Comparison of ENCODE assay signal across 9 mouse cellular contexts in the genomic region with DNA sequence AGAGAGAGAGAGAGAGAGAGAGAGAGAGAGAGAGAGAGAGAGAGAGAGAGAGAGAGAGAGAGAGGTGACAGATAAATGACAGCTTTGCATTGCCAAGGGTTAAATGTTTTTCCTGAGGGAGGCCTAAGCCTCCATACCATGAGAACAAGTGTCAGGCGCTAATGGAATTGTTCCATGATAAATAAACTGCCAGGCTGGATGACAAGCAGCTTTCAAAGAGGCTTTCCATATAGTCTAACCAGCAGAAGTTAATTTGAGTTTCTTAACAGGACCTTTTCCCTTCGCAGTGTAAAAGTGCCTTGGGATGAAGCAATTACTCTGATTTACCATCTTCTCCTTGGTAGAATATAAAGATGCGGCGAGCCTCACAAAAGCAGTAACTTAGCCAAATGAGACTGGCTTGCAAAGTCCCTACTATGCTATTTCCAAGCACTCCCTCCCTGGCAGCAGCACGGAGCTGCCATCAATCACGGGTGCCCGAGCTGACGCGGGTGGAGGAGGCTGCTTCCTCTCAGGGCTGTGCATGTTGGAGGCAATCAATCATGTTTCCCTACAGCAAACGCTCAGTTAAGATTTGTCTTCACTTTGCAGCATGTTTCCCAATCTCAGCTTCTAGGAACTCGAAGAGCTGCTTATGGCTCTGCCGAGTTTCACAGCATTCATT.
DNase-seq lines count a peak whose midpoint lies in the region; ATAC-seq lines count a peak whose summit lies in the region.
"Had no signal": no experiment of that assay in that cellular context is flagged by ENCODE, and none has a peak within 500 bp of the region (broad histone marks: within the 10 kb centered on the region; RNA-seq: fewer than 3 reads in every experiment).

No protein-coding gene starts in this region.

- no peaks in the 10 kb centered on the region for H3K9me3 ChIP-seq in kidney, embryonic 16.5 days (ENCODE audit: low read length)
- no peaks in the 10 kb centered on the region for H3K9me3 ChIP-seq in neural tube, embryonic 14.5 days (ENCODE audit: control insufficient read depth, low read length)

- H3K4me1 ChIP-seq in kidney, embryonic 16.5 days (ENCODE audit: insufficient read depth, low read length): peaks cover 27% of the 10 kb centered on the region
- peaks cover 42% of the 10 kb centered on the region for H3K4me1 ChIP-seq in neural tube, embryonic 14.5 days (ENCODE audit: control insufficient read depth, insufficient read depth, low read length)

- 5% methylated on average over 12 of the region's 12 CpGs for WGBS in kidney, embryonic 16.5 days
- 8% methylated on average over 12 of the region's 12 CpGs for WGBS in neural tube, embryonic 14.5 days

- peak overlapping the region; percentile 7; the same call in 1 of the 2 replicates for H3K4me2 ChIP-seq in kidney, embryonic 16.5 days (replicated peaks; ENCODE audit: low read depth, low read length)
- H3K4me2 ChIP-seq in neural tube, embryonic 14.5 days (ENCODE audit: low read depth, low read length): no peak overlapping the region

- H3K4me3 ChIP-seq in kidney, embryonic 16.5 days (ENCODE audit: low read length): no peak overlapping the region; the same call in 1 of the 2 replicates
- no peak overlapping the region for H3K4me3 ChIP-seq in neural tube, embryonic 14.5 days (ENCODE audit: low read depth, low read length)

- peak; percentile 29 for DNase-seq in left cerebral cortex, adult 11 months (ENCODE audit: low spot score)
- no peak for DNase-seq in left cerebral cortex, adult 18-20 months (ENCODE audit: low spot score in 2 of 2)
- DNase-seq in embryo, embryonic 11.5 days (ENCODE audit: low read depth, low spot score): peak; percentile 36
- DNase-seq in thymus, postnatal 10 days (ENCODE audit: low spot score in 2 of 2): no peak

- peak overlapping the region; percentile 17; the same call in 1 of the 2 replicates for H3K27ac ChIP-seq in kidney, embryonic 16.5 days (ENCODE audit: low read length)
- peak overlapping the region; percentile 58; the same call in 1 of the 2 replicates for H3K27ac ChIP-seq in neural tube, embryonic 14.5 days (ENCODE audit: low read depth, low read length)
- H3K27ac ChIP-seq: liver, embryonic 14.5 days had no signal

- 0 out of 2 replicates have a peak overlapping the region, but pooled peaks have one; percentile 33 for H3K9ac ChIP-seq in kidney, embryonic 16.5 days (replicated peaks; ENCODE audit: low read length)
- H3K9ac ChIP-seq in neural tube, embryonic 14.5 days (replicated peaks; ENCODE audit: low read depth, low read length): no peak overlapping the region
- H3K9ac ChIP-seq: liver, embryonic 14.5 days had no signal

- no peaks in the 10 kb centered on the region for H3K27me3 ChIP-seq in kidney, embryonic 16.5 days (ENCODE audit: insufficient read depth, low read length)
- no peaks in the 10 kb centered on the region for H3K27me3 ChIP-seq in neural tube, embryonic 14.5 days (ENCODE audit: control insufficient read depth, insufficient read depth, low read length)

- peak; percentile 69; the same call in 1 of the 2 replicates for ATAC-seq in kidney, embryonic 16.5 days (ENCODE audit: low FRiP score, low TSS enrichment)
- peak; percentile 89 for ATAC-seq in neural tube, embryonic 14.5 days (ENCODE audit: low read depth)
- ATAC-seq in CD4-positive, CD25-positive, alpha-beta regulatory T cell, adult 4 months: no peak
- ATAC-seq in granulocyte monocyte progenitor cell, adult 5-6 weeks (replicated peaks; ENCODE audit: poor library complexity, severe bottlenecking): no peak; the same call in 1 of the 2 replicates

- H3K36me3 ChIP-seq in kidney, embryonic 16.5 days (ENCODE audit: insufficient read depth, low read length): no peaks in the 10 kb centered on the region
- H3K36me3 ChIP-seq in neural tube, embryonic 14.5 days (ENCODE audit: control insufficient read depth, insufficient read depth, low read length): no peaks in the 10 kb centered on the region

Comparison
In these comparisons a context has a peak if more than half of its experiments do, and no peak if none do; other contexts are left out.
1. DNase-seq: peak in left cerebral cortex, adult 11 months (single experiment) and embryo, embryonic 11.5 days (single experiment); none in left cerebral cortex, adult 18-20 months (0 of 2) and thymus, postnatal 10 days (0 of 2).
2. ATAC-seq: peak in kidney, embryonic 16.5 days (single experiment) and neural tube, embryonic 14.5 days (single experiment); none in CD4-positive, CD25-positive, alpha-beta regulatory T cell, adult 4 months (single experiment) and granulocyte monocyte progenitor cell, adult 5-6 weeks (single experiment).